Mouse (Mus musculus) kidney, postnatal 14 days (tissue): ENCODE results near the gene Ptprm.
A peak's percentile ranks its signal among the peaks of the same experiment; 100 is the strongest.

Experiments
- DNase-seq: peaks from one replicate; pipeline ENCODE4 v3.0.0; 2022; ENCODE audit warnings: mixed read lengths

The Ptprm gene

GRCm38 (mm10) chr17:67055681-67056080, 298.6 kb downstream of the Ptprm start:
- no peak for DNase-seq

- no peak for DNase-seq
These were observed 300.1 kb downstream of the Ptprm start for GRCm38 (mm10) chr17:67054202-67054601.

GRCm38 (mm10) chr17:67052624-67053314, 301.5 kb downstream of the Ptprm start:
- DNase-seq, result no peak

- DNase-seq, result no peak
These were observed 306.6 kb downstream of the Ptprm start for GRCm38 (mm10) chr17:67047697-67048096.

GRCm38 (mm10) chr17:67038558-67038957, 315.7 kb downstream of the Ptprm start:
- DNase-seq, result no peak

- no peak for DNase-seq
These were observed 320.7 kb downstream of the Ptprm start for GRCm38 (mm10) chr17:67033547-67033946.

- DNase-seq, result no peak
These were observed 322.2 kb downstream of the Ptprm start for GRCm38 (mm10) chr17:67032021-67032420.

GRCm38 (mm10) chr17:67031341-67031740, 322.9 kb downstream of the Ptprm start:
- no peak for DNase-seq

GRCm38 (mm10) chr17:67027274-67027673, 327.0 kb downstream of the Ptprm start:
- no peak for DNase-seq

GRCm38 (mm10) chr17:67016501-67016900, 337.8 kb downstream of the Ptprm start:
- no peak for DNase-seq

- DNase-seq, result no peak
These were observed 341.0 kb downstream of the Ptprm start for GRCm38 (mm10) chr17:67013217-67013616.

- DNase-seq, result no peak
These were observed 342.2 kb downstream of the Ptprm start for GRCm38 (mm10) chr17:67011836-67012583.

GRCm38 (mm10) chr17:67010136-67010535, 344.1 kb downstream of the Ptprm start:
- DNase-seq, result no peak

GRCm38 (mm10) chr17:67008137-67008536, 346.1 kb downstream of the Ptprm start:
- DNase-seq, result no peak

- DNase-seq, result peak; percentile 91
These were observed 347.4 kb downstream of the Ptprm start for GRCm38 (mm10) chr17:67006740-67007385.

GRCm38 (mm10) chr17:66996882-66997281, 357.4 kb downstream of the Ptprm start:
- DNase-seq, result no peak

GRCm38 (mm10) chr17:66996016-66996415, 358.2 kb downstream of the Ptprm start:
- no peak for DNase-seq

GRCm38 (mm10) chr17:66991815-66992214, 362.4 kb downstream of the Ptprm start:
- DNase-seq, result no peak

- DNase-seq, result no peak
These were observed 363.5 kb downstream of the Ptprm start for GRCm38 (mm10) chr17:66990761-66991160.

- no peak for DNase-seq
These were observed 366.2 kb downstream of the Ptprm start for GRCm38 (mm10) chr17:66988014-66988413.

- DNase-seq, result no peak
These were observed 372.6 kb downstream of the Ptprm start for GRCm38 (mm10) chr17:66981649-66982048.

GRCm38 (mm10) chr17:66979971-66980370, 374.3 kb downstream of the Ptprm start:
- DNase-seq, result peak; percentile 48

- no peak for DNase-seq
These were observed 377.8 kb downstream of the Ptprm start for GRCm38 (mm10) chr17:66976490-66976889.

GRCm38 (mm10) chr17:66972976-66973375, 381.3 kb downstream of the Ptprm start:
- no peak for DNase-seq
